Mouse (Mus musculus) lung, adult 2 months (tissue): ENCODE results near the gene Speer3. TPM values are rescaled to one million over a fixed set of nuclear protein-coding genes. Genes with fewer than 3 reads are reported as not detected.
"Not testable (repeated sequence)": the region's sequence is repeated elsewhere in the genome, so short reads cannot be mapped to it uniquely, and the experiment has no call there.

ENCODE experiments used
- DNase-seq: peaks from one replicate; pipeline ENCODE4 v3.0.0; 2022
- H3K4me1 ChIP-seq: fragments of 200-500 bp; 2 replicates; pipeline ENCODE4 v1.6.1; 2011; ENCODE audit warnings: low read length; ENCODE audit not compliant: control insufficient read depth, insufficient read depth
- H3K4me3 ChIP-seq: fragments of 200-500 bp; replicated peaks from 2 replicates; pipeline ENCODE3; 2011; ENCODE audit warnings: low read depth, mild to moderate bottlenecking, control low read depth, low read length; ENCODE audit errors: extremely low read depth
- CTCF ChIP-seq: fragments of 200-500 bp; IDR thresholded peaks from 2 replicates; pipeline ENCODE4 v1.5.1; 2011; ENCODE audit warnings: mild to moderate bottlenecking, low read length, control low read depth; ENCODE audit not compliant: insufficient read depth
- POLR2A ChIP-seq: fragments of 200-500 bp; IDR thresholded peaks from 2 replicates; pipeline ENCODE4 v1.6.1; 2011; ENCODE audit warnings: low read depth, mild to moderate bottlenecking, control low read depth, low read length, borderline replicate concordance; ENCODE audit errors: extremely low read depth
- WGBS: fragments of 180-500 bp; shearing (Covaris S2); methylation state at CpG from one replicate; pipeline ENCODE4 v1.1.7; 2018; 5-methylcytosine and 5-hydroxymethylcytosine counted together
- polyA plus RNA-seq: library from polyadenylated mRNA; depleted of rRNA; stranded (reverse); fragments of >200 nt; gene quantifications from 2 replicates; pipeline ENCODE4 v1.2.3, GENCODE M21; 2012; rRNA removed

The Speer3 gene
- polyA plus RNA-seq, result not detected in 2 replicates

- no peaks in the 10 kb centered on the region for H3K4me1 ChIP-seq
- H3K4me3 ChIP-seq, result no peak within 1 kb of the TSS
- DNase-seq, result no peak
- TF ChIP-seq POLR2A (no peak), CTCF (no peak)
- WGBS, result 87% methylated on average over 1 of the region's 1 CpGs
Observed at GRCm38 (mm10) chr5:13791319-13791718, at the start of gene Speer3. Gene Speer3 (plus strand): TSS chr5:13791619.

DNA sequence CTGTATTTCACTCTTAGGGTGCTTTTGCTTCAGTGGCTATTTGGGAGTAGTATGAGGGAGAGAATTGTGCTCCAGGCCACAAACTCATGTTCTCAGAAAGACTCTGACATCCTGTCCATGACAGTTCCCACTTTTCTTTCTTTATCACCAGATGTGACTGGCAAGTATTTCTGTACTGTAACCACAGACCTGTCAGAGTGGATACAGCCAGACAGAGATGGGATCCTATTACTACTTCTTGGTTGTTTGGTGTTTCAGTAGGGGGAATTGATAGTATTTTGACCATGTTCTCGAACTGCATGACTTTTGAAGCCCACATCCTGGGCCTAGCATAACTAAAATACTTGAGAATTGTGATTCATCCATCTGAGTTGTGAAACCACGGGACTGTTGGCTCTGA, 19.1 kb downstream of the Speer3 start:
- DNase-seq, H3K4me3 ChIP-seq, H3K4me1 ChIP-seq: not testable (repeated sequence)
- 36% methylated on average over 2 of the region's 2 CpGs for WGBS

- no peak for DNase-seq
- TF ChIP-seq POLR2A (no peak), CTCF (no peak)
- Histone ChIP-seq H3K4me1 (no peaks in the 10 kb centered on the region), H3K4me3 (no peak overlapping the region)
Observed at GRCm38 (mm10) chr5:13825108-13825507, 33.7 kb downstream of the Speer3 start.

GRCm38 (mm10) chr5:13826708-13827107, 35.3 kb downstream of the Speer3 start:
- no peak for TF ChIP-seq CTCF
- no peak overlapping the region for H3K4me3 ChIP-seq
- DNase-seq, result no peak
- H3K4me1 ChIP-seq, result no peaks in the 10 kb centered on the region

DNA sequence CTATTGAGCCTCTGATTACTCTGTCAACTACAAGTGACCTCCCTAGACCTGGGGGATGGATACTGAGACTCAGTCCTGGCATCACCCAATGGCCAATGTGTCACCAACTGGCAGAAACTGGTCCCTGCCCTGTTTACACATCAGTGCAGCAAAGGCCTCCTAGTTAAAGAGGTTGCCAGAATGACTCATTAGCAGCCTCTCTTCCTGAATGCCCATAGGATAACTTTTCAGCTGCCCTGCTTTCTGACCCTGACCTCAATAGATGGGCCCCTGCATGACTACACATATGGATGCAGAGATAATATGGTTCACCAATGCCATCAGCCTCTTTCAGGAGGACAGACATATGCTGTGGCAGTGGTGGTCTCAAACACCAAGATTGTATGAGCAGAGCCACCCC, 52.9 kb downstream of the Speer3 start:
- no peak for DNase-seq
- H3K4me1 ChIP-seq, result no peaks in the 10 kb centered on the region
- H3K4me3 ChIP-seq, result no peak overlapping the region
- TF ChIP-seq POLR2A, result no peak
- TF ChIP-seq CTCF, result no peak

Other genes starting within 250 kb of the Speer3 start
- 17.5 and 23.6 TPM in 2 replicates for gene Sema3e, start 233.7 kb downstream of the Speer3 start, polyA plus RNA-seq